Mouse (Mus musculus): ENCODE measurements around the gene Foxi3. TPM values are rescaled to one million over a fixed set of nuclear protein-coding genes. Genes with fewer than 3 reads are reported as not detected.

Gene Foxi3
- polyA plus RNA-seq, 1 experiment from 2014 or later, result not detected

Other genes starting within 250 kb of the Foxi3 start
- 1.8 and 1.9 TPM in 2 replicates for gene Rpia, start 164.3 kb upstream of the Foxi3 start, polyA plus RNA-seq (2014; fragmentation: Nextera tagmentation; extraction: Ambion mirVana)
- 10.7 and 10.9 TPM in 2 replicates for gene Eif2ak3, start 112.0 kb upstream of the Foxi3 start, polyA plus RNA-seq (2014; fragmentation: Nextera tagmentation; extraction: Ambion mirVana)
- not detected in 2 replicates for gene Tex37, start 37.6 kb upstream of the Foxi3 start, polyA plus RNA-seq (2014; fragmentation: Nextera tagmentation; extraction: Ambion mirVana)
- gene Thnsl2, start 187.9 kb downstream of the Foxi3 start, polyA plus RNA-seq (2014; fragmentation: Nextera tagmentation; extraction: Ambion mirVana), result 6.3 and 6.5 TPM in 2 replicates
- not detected in 2 replicates for gene Fabp1, start 243.3 kb downstream of the Foxi3 start, polyA plus RNA-seq (2014; fragmentation: Nextera tagmentation; extraction: Ambion mirVana)